9 mouse cellular contexts compared by ENCODE assay signal in genomic region chr2:25864230-25864629, GRCm38 (mm10). TPM values are rescaled to one million over a fixed set of nuclear protein-coding genes. Genes with fewer than 3 reads are reported as not detected.
DNase-seq lines count a peak whose midpoint lies in the region; ATAC-seq and TF ChIP-seq lines count a peak whose summit lies in the region.
"Had no signal": no experiment of that assay in that cellular context is flagged by ENCODE, and none has a peak within 500 bp of the region (broad histone marks: within the 10 kb centered on the region; RNA-seq: fewer than 3 reads in every experiment).

No protein-coding gene starts in this region.

- TF ChIP-seq CTCF in layer of hippocampus, adult 2 months (conservative IDR thresholded peaks at IDR 0.05) = no peak
- TF ChIP-seq CTCF in olfactory bulb, adult 2 months (IDR thresholded peaks at IDR 0.05; ENCODE audit: insufficient read depth, low read depth, low read length) = no peak

- H3K36me3 ChIP-seq in embryonic facial prominence, embryonic 10.5 days (replicated peaks) = no peaks in the 10 kb centered on the region
- H3K36me3 ChIP-seq in intestine, embryonic 14.5 days (ENCODE audit: control insufficient read depth, insufficient read depth, low read length) = no peaks in the 10 kb centered on the region

- WGBS in embryonic facial prominence, embryonic 10.5 days = 6% methylated on average over 18 of the region's 18 CpGs
- 4% methylated on average over 18 of the region's 18 CpGs for WGBS in intestine, embryonic 14.5 days
- 2% methylated on average over 18 of the region's 18 CpGs for WGBS in olfactory bulb, adult 2 months

- TF ChIP-seq POLR2A in olfactory bulb, adult 2 months (IDR thresholded peaks at IDR 0.05; ENCODE audit: insufficient read depth, low read depth, low read length) = no peak

- H3K4me2 ChIP-seq in intestine, embryonic 14.5 days (ENCODE audit: low read length) = peak overlapping the region; percentile 85

- DNase-seq in layer of hippocampus, adult 2 months (ENCODE audit: low spot score in 2 of 2) = no peak
- DNase-seq in layer of hippocampus, adult 8-10 months (ENCODE audit: low spot score in 2 of 2) = no peak
- DNase-seq in embryonic facial prominence, embryonic 10.5 days (ENCODE audit: low spot score) = no peak
- peak; percentile 50 for DNase-seq in intestine, embryonic 14.5 days (ENCODE audit: low spot score)
- no peak for DNase-seq in left cerebral cortex, adult 9 months (ENCODE audit: low spot score in 2 of 2)
- DNase-seq in gastrocnemius, postnatal 4 days (ENCODE audit: low spot score in 2 of 2) = no peak

- no peak overlapping the region for H3K9ac ChIP-seq in intestine, embryonic 14.5 days (ENCODE audit: low read length)
- H3K9ac ChIP-seq: liver, embryonic 14.5 days had no signal

- peaks cover 22% of the 10 kb centered on the region for H3K4me1 ChIP-seq in embryonic facial prominence, embryonic 10.5 days
- peaks cover 8% of the 10 kb centered on the region; the same call in 1 of the 2 replicates for H3K4me1 ChIP-seq in intestine, embryonic 14.5 days (replicated peaks; ENCODE audit: control insufficient read depth, insufficient read depth, low read length)
- H3K4me1 ChIP-seq in olfactory bulb, adult 2 months (ENCODE audit: control insufficient read depth, insufficient read depth, low read length) = peaks cover 48% of the 10 kb centered on the region

- ATAC-seq in intestine, embryonic 14.5 days (replicated peaks; ENCODE audit: low FRiP score, low TSS enrichment, low read depth) = no peak

- H3K9me3 ChIP-seq in embryonic facial prominence, embryonic 10.5 days = no peaks in the 10 kb centered on the region
- H3K9me3 ChIP-seq in intestine, embryonic 14.5 days (ENCODE audit: control insufficient read depth, low read length) = no peaks in the 10 kb centered on the region

- H3K27ac ChIP-seq in layer of hippocampus, adult 2 months = peak overlapping the region; percentile 23; the same call in 1 of the 2 replicates
- no peak overlapping the region for H3K27ac ChIP-seq in embryonic facial prominence, embryonic 10.5 days (replicated peaks)
- H3K27ac ChIP-seq in intestine, embryonic 14.5 days (ENCODE audit: low read depth) = no peak overlapping the region
- H3K27ac ChIP-seq in olfactory bulb, adult 2 months (ENCODE audit: insufficient read depth, low read depth, low read length) = peak overlapping the region; percentile 37
- H3K27ac ChIP-seq: liver, embryonic 14.5 days had no signal

- peaks cover 63% of the 10 kb centered on the region for H3K27me3 ChIP-seq in embryonic facial prominence, embryonic 10.5 days (replicated peaks; ENCODE audit: low read depth, poor library complexity, severe bottlenecking)
- peaks cover 26% of the 10 kb centered on the region for H3K27me3 ChIP-seq in intestine, embryonic 14.5 days (replicated peaks; ENCODE audit: control insufficient read depth, insufficient read depth, low read length)

- peak overlapping the region; percentile 53; the same call in 1 of the 2 replicates for H3K4me3 ChIP-seq in layer of hippocampus, adult 2 months
- H3K4me3 ChIP-seq in embryonic facial prominence, embryonic 10.5 days = peak overlapping the region; percentile 65
- H3K4me3 ChIP-seq in intestine, embryonic 14.5 days (ENCODE audit: low read depth, low read length) = peak overlapping the region; percentile 37; the same call in 1 of the 2 replicates
- H3K4me3 ChIP-seq in olfactory bulb, adult 2 months (ENCODE audit: insufficient read depth, low read depth, low read length) = peak overlapping the region; percentile 74

RNA-seq across cellular contexts. Expression of gene Kcnt1, which starts 0.7 kb away (rescaled TPM):
- 10 to 100 TPM; 44.5 to 48.4 TPM for total RNA-seq in layer of hippocampus, adult 2 months (2021)
- total RNA-seq in layer of hippocampus, adult 8-10 months (2022) = 10 to 100 TPM; 51.4 to 62.1 (median 53.9) TPM
- 0.10 and 0.23 TPM in 2 replicates for polyA plus RNA-seq in embryonic facial prominence, embryonic 10.5 days (2016; fragmentation: Nextera tagmentation; extraction: Ambion mirVana)
- polyA plus RNA-seq in intestine, embryonic 14.5 days (2014; fragmentation: Nextera tagmentation; extraction: Ambion mirVana) = 0.34 and 0.46 TPM in 2 replicates
- 206 and 256 TPM in 2 replicates for polyA plus RNA-seq in olfactory bulb, adult 2 months (2012; ENCODE audit: insufficient read depth, insufficient read length, low replicate concordance, missing spikeins)
- total RNA-seq in gastrocnemius, postnatal 4 days (2021) = under 1 TPM; 0.16 to 0.49 TPM

RNA-seq across cellular contexts. Expression of gene Sohlh1, which starts 17.2 kb away (rescaled TPM):
- not detected for total RNA-seq in layer of hippocampus, adult 2 months (2021)
- total RNA-seq in layer of hippocampus, adult 8-10 months (2022) = not detected
- not detected in 2 replicates for polyA plus RNA-seq in embryonic facial prominence, embryonic 10.5 days (2016; fragmentation: Nextera tagmentation; extraction: Ambion mirVana)
- polyA plus RNA-seq in intestine, embryonic 14.5 days (2014; fragmentation: Nextera tagmentation; extraction: Ambion mirVana) = not detected in 2 replicates
- polyA plus RNA-seq in olfactory bulb, adult 2 months (2012; ENCODE audit: insufficient read depth, insufficient read length, low replicate concordance, missing spikeins) = not detected in 2 replicates
- total RNA-seq in gastrocnemius, postnatal 4 days (2021) = not detected
- total RNA-seq: adrenal gland, adult 18-20 months had no signal
- polyA plus RNA-seq: liver, embryonic 14.5 days had no signal

RNA-seq across cellular contexts. Expression of gene Lcn9, which starts 41.3 kb away (rescaled TPM):
- not detected for total RNA-seq in layer of hippocampus, adult 2 months (2021)
- total RNA-seq in layer of hippocampus, adult 8-10 months (2022) = not detected
- polyA plus RNA-seq in embryonic facial prominence, embryonic 10.5 days (2016; fragmentation: Nextera tagmentation; extraction: Ambion mirVana) = not detected in 2 replicates
- polyA plus RNA-seq in intestine, embryonic 14.5 days (2014; fragmentation: Nextera tagmentation; extraction: Ambion mirVana) = not detected in 2 replicates
- polyA plus RNA-seq in olfactory bulb, adult 2 months (2012; ENCODE audit: insufficient read depth, insufficient read length, low replicate concordance, missing spikeins) = not detected in 2 replicates
- total RNA-seq in gastrocnemius, postnatal 4 days (2021) = not detected
- total RNA-seq: adrenal gland, adult 18-20 months had no signal
- polyA plus RNA-seq: liver, embryonic 14.5 days had no signal

RNA-seq across cellular contexts. Expression of gene Glt6d1, which starts 48.6 kb away (rescaled TPM):
- total RNA-seq in layer of hippocampus, adult 2 months (2021) = not detected
- not detected for total RNA-seq in layer of hippocampus, adult 8-10 months (2022)
- polyA plus RNA-seq in embryonic facial prominence, embryonic 10.5 days (2016; fragmentation: Nextera tagmentation; extraction: Ambion mirVana) = not detected in 2 replicates
- not detected in 2 replicates for polyA plus RNA-seq in intestine, embryonic 14.5 days (2014; fragmentation: Nextera tagmentation; extraction: Ambion mirVana)
- polyA plus RNA-seq in olfactory bulb, adult 2 months (2012; ENCODE audit: insufficient read depth, insufficient read length, low replicate concordance, missing spikeins) = not detected in 2 replicates
- total RNA-seq in gastrocnemius, postnatal 4 days (2021) = not detected
- total RNA-seq: adrenal gland, adult 18-20 months had no signal
- polyA plus RNA-seq: liver, embryonic 14.5 days had no signal

Comparison
In these comparisons a context has a peak if more than half of its experiments do, and no peak if none do; other contexts are left out.
1. H3K27ac ChIP-seq: peak in layer of hippocampus, adult 2 months (single experiment) and olfactory bulb, adult 2 months (single experiment); none in embryonic facial prominence, embryonic 10.5 days (single experiment) and intestine, embryonic 14.5 days (single experiment).
2. RNA of gene Kcnt1, which starts 0.7 kb away (total RNA-seq): 51.4 to 62.1 TPM in layer of hippocampus, adult 8-10 months and 44.5 to 48.4 TPM in layer of hippocampus, adult 2 months; 0.16 to 0.49 TPM in gastrocnemius, postnatal 4 days; every median in the first group is over 10 times any median in the second.
3. Peak in every context shown above with its lines, with median percentiles within 50 percentile points of each other: H3K4me3 ChIP-seq.